Mouse (Mus musculus): ENCODE results near the gene Aldh16a1. TPM values are rescaled to one million over a fixed set of nuclear protein-coding genes. Genes with fewer than 3 reads are reported as not detected.

Aldh16a1 gene
- 20.1 and 26.3 TPM in 2 replicates for polyA plus RNA-seq (2012; rRNA removed)

DNA sequence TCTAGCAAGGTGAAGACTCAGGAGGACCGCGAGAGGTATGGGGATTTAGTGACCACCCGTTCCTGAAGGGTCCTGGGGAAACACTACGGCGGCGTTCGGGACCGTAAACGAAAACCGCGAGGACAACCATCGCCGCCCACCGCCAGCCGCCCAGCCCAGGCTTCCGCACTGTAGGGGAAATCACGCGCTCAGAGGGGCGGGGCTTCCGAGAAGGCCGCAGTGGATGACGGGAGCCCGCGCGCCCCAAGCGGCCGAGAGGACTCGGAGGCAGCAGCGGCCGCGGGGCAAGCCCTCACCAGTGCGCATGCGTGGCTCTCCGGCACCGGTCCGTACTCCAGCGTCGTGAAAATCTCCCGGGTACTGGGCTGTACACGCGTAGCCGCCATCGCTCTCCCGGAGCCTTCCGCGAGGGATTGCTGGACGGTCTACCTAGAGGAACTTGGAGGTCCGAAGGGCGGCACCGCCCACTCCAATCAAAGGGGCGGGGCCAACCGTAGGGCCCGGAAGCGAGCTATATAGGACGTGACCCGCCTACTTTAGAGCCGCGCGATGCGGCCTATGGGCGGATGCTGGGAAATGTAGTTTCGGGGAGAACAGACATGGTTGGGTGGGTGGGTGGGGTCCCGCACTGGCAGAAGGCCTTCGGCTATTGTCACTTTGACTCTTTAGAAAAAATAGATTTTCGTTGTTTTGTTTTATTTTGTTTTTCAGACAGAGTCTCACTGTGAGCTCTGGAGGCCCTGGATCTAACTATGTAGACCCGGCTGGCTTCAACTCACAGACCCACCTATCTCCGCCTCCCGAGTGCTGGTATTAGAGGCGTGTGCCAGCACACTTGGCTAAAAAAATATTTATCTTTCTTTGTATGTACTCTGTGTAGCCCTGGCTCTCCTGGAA lies at the start of gene Aldh16a1, which contains the start of gene Pih1d1:
Gene Aldh16a1 (minus strand): TSS at position 489 of the 897 bp plus-strand sequence.
Gene Pih1d1 (plus strand): TSS at position 208 of the 897 bp plus-strand sequence.

DNA sequence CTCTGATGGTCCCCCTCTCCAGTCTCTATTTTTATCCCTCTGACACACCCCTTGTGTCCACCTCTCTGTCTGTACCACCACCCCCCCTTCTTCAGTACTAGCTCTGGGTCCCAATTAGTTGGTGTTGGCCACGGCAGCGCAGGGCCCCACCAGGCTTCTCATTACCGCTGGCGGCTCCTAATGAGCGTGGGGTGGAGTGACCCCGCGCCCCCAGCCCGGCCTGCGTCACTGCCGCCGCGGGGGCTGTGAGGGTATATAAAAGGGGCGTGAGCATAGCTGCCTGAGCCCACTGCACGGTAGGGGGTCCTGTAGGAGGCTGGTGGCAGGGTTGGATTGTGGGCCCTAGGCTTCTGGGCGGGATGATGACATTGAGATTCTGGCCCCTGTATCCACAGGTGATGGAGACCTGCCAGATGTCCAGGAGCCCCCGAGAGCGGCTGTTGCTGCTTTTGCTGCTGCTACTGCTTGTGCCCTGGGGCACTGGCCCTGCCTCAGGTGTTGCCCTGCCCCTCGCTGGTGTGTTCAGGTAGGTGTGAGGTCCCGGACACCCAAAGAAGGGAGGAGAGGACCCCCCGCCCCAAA lies 26.6 kb upstream of the Aldh16a1 start, which contains the start of gene Pth2:
Gene Pth2 (plus strand): TSS at position 100 of the 582 bp plus-strand sequence.

DNA sequence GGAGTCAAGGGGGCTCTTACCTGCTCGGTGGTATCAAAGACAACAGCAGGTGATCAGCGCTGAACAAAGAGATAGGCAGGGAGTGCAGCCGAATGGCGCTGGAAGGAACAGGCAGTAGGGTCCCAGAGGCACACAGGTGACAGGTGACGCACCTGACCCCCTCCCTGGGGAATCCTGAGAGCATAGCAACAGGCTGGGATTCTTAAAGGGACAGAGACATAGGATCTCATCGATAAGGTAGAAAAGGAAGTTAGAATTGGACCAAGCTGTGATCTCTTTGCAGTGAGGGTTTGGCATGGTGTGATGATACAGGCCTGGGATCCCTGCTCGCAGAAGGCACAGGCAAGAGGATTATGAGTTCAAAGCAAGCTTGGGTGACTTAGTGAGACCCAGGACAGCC lies 25.1 kb upstream of the Aldh16a1 start, which contains the start of gene Gfy:
Gene Gfy (minus strand): TSS at position 101 of the 400 bp plus-strand sequence.

DNA sequence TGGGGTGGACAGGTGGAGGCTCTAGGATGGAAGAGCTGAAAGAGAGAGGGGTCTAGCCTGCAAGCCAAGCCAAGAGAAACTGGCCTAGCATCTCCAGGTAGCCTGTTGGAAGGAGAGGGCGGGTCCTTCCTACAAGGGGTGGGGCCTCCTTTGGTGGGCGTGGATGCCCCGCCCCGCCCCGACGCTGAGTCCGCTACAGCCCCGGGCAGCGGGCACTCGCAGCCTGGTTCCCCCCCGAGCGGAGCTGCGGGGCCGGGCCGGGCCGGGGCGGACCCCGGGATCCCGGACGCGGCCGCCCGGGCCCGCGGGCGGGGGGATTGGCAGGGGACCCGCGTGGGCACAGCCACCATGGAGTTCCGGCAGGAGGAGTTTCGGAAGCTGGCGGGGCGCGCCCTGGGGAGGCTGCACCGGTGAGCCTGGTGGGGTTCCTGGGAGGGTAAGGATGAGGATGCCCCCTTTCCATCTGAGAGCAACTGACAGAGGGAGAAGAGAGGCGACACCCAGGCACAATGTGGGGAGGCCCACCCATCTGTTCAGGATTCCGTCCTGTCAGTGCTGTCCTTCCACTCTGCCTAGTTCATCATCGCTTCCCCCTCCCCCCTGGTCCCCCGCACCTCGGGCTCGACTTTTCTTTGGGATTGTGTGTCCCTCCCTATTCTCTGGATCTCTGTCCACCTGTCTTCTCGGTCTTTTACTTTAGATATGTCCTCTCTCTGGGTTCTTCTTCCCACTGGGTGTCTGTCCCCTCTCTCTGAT lies 9.5 kb upstream of the Aldh16a1 start, which contains the start of gene Slc17a7:
Gene Slc17a7 (plus strand): TSS at position 215 of the 756 bp plus-strand sequence.

DNA sequence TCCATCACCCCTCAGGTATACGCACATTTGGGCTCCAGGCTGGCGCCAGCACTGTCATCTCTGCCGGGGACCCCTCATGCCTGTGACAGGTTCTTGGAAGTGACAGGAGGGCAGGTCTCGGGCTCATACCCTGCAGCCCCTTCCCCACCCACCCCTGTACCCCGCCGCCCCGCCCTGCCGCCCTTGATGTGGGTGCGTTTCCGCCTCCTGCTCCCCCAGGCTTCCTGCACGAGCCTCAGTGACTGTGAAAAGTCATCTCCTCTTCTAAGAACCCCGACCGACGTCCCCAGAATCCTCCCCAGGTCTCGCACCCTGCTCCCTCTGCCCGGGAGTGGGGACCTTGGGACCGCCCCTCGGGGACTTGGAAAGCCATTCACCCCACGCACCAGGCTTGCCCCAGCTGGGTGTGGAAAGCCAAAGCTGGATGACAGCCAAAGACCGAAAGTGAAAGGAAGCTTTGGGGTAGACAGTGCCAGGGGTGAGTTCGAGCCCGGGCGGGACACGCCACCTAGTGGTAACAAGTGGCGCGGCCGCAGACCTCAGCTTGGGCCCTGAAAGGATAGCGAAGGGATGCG lies 18.3 kb downstream of the Aldh16a1 start, which contains the start of the genes Gm45713 and Flt3l:
Gene Gm45713 (minus strand): TSS at position 239 of the 575 bp plus-strand sequence.
Gene Flt3l (minus strand): TSS at position 440 of the 575 bp plus-strand sequence.

DNA sequence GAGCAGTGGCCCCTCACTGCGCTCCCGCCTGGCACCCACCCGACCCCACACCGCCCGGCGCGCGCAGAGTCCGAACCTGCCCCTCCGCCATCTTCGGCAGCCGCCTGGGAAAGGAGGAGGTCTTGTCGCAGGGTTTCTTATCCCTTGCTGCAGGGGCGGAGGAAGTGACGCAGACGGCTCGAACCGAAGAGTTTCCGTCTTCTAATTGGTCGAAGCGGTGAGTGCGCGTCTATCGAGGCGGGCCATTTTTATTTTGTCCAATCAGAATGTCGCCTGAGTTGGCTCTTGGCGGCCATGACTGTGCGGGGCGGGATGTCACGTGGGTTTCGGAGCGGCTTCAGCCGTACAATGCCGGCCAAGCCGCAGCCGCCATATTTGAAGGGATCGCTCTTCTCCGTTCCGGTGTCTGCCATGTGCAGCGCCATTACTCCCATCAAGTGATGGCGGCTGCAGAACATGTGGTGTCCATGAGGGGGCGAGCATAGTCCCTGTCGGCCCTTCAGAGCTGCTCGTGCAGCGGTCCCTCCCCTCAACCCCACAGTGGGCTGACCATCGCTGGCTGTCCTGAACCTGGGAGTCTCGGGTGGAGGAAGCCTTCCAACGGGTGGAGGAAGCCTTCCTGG lies 25.6 kb downstream of the Aldh16a1 start, which contains the start of gene Rpl13a:
Gene Rpl13a (minus strand): TSS at position 138 of the 623 bp plus-strand sequence.

DNA sequence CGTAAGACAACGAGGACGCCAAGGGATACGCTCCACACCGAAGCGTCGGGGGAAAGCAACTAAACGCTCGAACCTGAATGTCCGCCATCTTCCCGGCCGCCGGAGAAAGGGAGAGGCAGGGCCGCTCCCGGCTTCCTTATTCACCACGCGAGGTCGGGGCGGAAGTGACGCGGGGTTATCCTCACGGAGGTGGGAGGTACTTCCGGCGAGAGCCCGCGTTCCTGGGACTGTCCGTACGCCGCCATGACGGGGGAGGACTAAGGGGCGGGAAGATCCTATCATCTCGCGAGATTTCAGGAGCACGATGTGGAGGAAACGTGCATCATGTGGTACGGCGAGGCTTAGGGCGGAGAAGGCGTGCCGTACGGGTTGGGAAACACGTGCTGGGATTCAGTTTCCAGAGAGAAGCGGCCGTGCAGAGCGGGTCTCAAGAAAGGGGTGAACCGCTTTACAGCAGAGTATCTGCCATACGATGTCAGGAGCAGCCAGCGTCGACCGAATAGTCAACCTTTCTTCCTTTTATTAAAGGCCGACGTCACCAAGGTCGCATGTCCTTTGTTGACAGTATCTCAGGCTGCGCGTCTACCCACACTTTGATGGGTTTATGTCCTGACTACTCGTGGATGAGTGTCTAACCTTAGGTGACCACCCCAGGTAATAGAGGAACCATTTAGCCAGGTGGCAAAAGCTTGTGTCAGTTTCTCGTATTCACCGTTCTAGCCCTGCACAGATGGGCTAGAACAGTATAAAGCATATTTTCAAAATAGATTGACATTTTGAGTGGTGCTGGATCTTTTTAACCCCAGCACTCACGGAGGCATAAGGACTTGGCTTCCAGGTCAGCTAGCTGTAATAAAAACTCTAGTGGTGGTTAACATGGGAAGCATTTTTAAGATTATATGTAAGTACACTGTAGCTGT lies 29.9 kb downstream of the Aldh16a1 start, which contains the start of gene Rps11:
Gene Rps11 (minus strand): TSS at position 216 of the 920 bp plus-strand sequence.

DNA sequence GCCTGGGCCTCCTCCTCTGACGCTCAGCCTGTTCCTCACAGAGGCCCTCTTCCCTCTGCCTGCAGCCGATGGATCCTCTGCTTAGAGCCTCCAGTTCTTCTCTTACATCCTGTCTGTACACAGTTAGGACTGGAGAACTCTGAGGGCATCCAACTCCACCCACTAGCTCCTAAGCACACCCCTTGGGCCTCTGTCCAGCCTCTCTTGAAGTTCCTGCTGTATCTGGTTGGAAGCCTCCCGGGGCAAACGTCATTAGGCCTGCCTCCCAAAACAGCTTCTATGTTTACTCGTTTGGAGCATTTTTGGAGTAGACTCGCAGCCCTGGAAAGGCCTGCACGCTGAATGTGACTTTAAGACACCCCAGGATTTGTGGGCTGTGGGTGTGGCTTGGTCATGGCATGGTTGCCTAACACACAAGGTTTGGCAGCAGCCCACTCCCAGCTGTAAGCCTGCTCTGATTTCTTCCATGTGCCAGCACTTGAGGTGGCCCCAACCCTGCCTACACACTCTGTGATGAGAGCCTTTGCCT lies 50.7 kb downstream of the Aldh16a1 start, which contains the start of gene Fcgrt:
Gene Fcgrt (minus strand): TSS at position 200 of the 529 bp plus-strand sequence.

DNA sequence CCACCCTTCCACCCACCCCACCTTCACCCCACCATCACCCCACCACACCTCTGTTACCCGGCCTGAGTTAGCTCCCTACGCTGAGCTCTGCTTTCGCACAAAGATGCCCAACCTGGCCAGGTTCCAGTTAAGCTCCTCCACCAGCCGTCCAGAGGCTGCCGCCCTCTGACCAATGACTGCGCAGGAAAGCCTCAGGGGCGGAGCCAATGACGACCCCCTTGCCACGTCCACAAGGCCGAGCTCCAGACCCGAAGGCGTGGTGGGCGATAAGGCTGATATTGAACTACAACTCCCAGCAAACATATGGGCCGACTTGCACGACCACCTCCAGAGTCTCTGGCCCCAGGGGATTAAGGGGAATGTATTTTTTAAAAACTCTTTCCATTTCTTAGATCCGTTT lies 62.3 kb downstream of the Aldh16a1 start, which contains the start of gene Rcn3:
Gene Rcn3 (minus strand): TSS at position 174 of the 400 bp plus-strand sequence.

Other genes with a start within 250 kb of the Aldh16a1 start
- gene Ap2a1, start 225.1 kb downstream of the Aldh16a1 start, polyA plus RNA-seq (2012; rRNA removed) = 33.1 and 39.3 TPM in 2 replicates
- gene Tsks, start 211.4 kb downstream of the Aldh16a1 start, polyA plus RNA-seq (2012; rRNA removed) = 0.02 TPM in 1 of 2 replicates, not detected in the other
- 2.3 and 2.6 TPM in 2 replicates for gene Cpt1c, start 179.7 kb downstream of the Aldh16a1 start, polyA plus RNA-seq (2012; rRNA removed)
- 105 and 112 TPM in 2 replicates for gene Prmt1, start 168.0 kb downstream of the Aldh16a1 start, polyA plus RNA-seq (2012; rRNA removed)
- gene Irf3, start 156.9 kb downstream of the Aldh16a1 start, polyA plus RNA-seq (2012; rRNA removed) = 50.0 and 54.3 TPM in 2 replicates
- 9.0 and 9.5 TPM in 2 replicates for gene Bcl2l12, start 155.9 kb downstream of the Aldh16a1 start, polyA plus RNA-seq (2012; rRNA removed)
- gene Scaf1, start 138.2 kb downstream of the Aldh16a1 start, polyA plus RNA-seq (2012; rRNA removed) = 13.5 and 17.4 TPM in 2 replicates
- 41.8 and 53.8 TPM in 2 replicates for gene Rras, start 136.6 kb downstream of the Aldh16a1 start, polyA plus RNA-seq (2012; rRNA removed)
- 1.1 and 1.7 TPM in 2 replicates for gene Prr12, start 101.7 kb downstream of the Aldh16a1 start, polyA plus RNA-seq (2012; rRNA removed)
- gene Nosip, start 92.2 kb downstream of the Aldh16a1 start, polyA plus RNA-seq (2012; rRNA removed) = 24.0 and 24.4 TPM in 2 replicates
- 17.7 and 19.5 TPM in 2 replicates for gene Prrg2, start 91.9 kb downstream of the Aldh16a1 start, polyA plus RNA-seq (2012; rRNA removed)
- gene Rcn3, start 62.4 kb downstream of the Aldh16a1 start, polyA plus RNA-seq (2012; rRNA removed) = 18.6 and 20.0 TPM in 2 replicates
- 64.9 and 71.1 TPM in 2 replicates for gene Fcgrt, start 50.7 kb downstream of the Aldh16a1 start, polyA plus RNA-seq (2012; rRNA removed)
- gene Rps11, start 30.1 kb downstream of the Aldh16a1 start, polyA plus RNA-seq (2012; rRNA removed) = 256 and 267 TPM in 2 replicates
- 1,073 and 1,547 TPM in 2 replicates for gene Rpl13a, start 25.8 kb downstream of the Aldh16a1 start, polyA plus RNA-seq (2012; rRNA removed)
- 0.05 and 0.17 TPM in 2 replicates for gene Gm45713, start 18.4 kb downstream of the Aldh16a1 start, polyA plus RNA-seq (2012; rRNA removed)
- 7.5 and 8.3 TPM in 2 replicates for gene Flt3l, start 18.2 kb downstream of the Aldh16a1 start, polyA plus RNA-seq (2012; rRNA removed)
- gene Pih1d1, start 281 bp downstream of the Aldh16a1 start, polyA plus RNA-seq (2012; rRNA removed) = 32.5 and 35.0 TPM in 2 replicates
- gene Slc17a7, start 9.4 kb upstream of the Aldh16a1 start, polyA plus RNA-seq (2012; rRNA removed) = 0.01 TPM in 2 replicates
- not detected in 2 replicates for gene Gfy, start 25.0 kb upstream of the Aldh16a1 start, polyA plus RNA-seq (2012; rRNA removed)
- not detected in 2 replicates for gene Pth2, start 26.4 kb upstream of the Aldh16a1 start, polyA plus RNA-seq (2012; rRNA removed)
- gene Ccdc155, start 50.3 kb upstream of the Aldh16a1 start, polyA plus RNA-seq (2012; rRNA removed) = 0.04 and 0.05 TPM in 2 replicates
- gene Dkkl1, start 57.6 kb upstream of the Aldh16a1 start, polyA plus RNA-seq (2012; rRNA removed) = 0.42 and 0.52 TPM in 2 replicates
- 21.0 and 23.1 TPM in 2 replicates for gene Tead2, start 61.2 kb upstream of the Aldh16a1 start, polyA plus RNA-seq (2012; rRNA removed)
- 30.2 and 33.5 TPM in 2 replicates for gene Cd37, start 84.5 kb upstream of the Aldh16a1 start, polyA plus RNA-seq (2012; rRNA removed)
- 0.05 and 0.06 TPM in 2 replicates for gene Slc6a16, start 86.5 kb upstream of the Aldh16a1 start, polyA plus RNA-seq (2012; rRNA removed)
- gene Slc6a21, start 122.9 kb upstream of the Aldh16a1 start, polyA plus RNA-seq (2012; rRNA removed) = 0.04 and 0.09 TPM in 2 replicates
- 3.7 and 4.2 TPM in 2 replicates for gene Trpm4, start 179.2 kb upstream of the Aldh16a1 start, polyA plus RNA-seq (2012; rRNA removed)
- 0.20 and 0.34 TPM in 2 replicates for gene Hrc, start 180.7 kb upstream of the Aldh16a1 start, polyA plus RNA-seq (2012; rRNA removed)
- 0.06 and 0.07 TPM in 2 replicates for gene Ppfia3, start 212.4 kb upstream of the Aldh16a1 start, polyA plus RNA-seq (2012; rRNA removed)
- gene Lin7b, start 216.0 kb upstream of the Aldh16a1 start, polyA plus RNA-seq (2012; rRNA removed) = 0.12 and 0.20 TPM in 2 replicates
- gene Snrnp70, start 241.2 kb upstream of the Aldh16a1 start, polyA plus RNA-seq (2012; rRNA removed) = 152 and 184 TPM in 2 replicates